Mouse (Mus musculus) kidney, adult 2 months (tissue): ENCODE results near the gene Bglap3.

Experiments
- CTCF ChIP-seq: fragments of 200-500 bp; conservative IDR thresholded peaks from 2 replicates; pipeline ENCODE4 v1.5.1; 2011; ENCODE audit warnings: low read depth, mild to moderate bottlenecking, control low read depth, low read length, moderate library complexity, mixed read lengths; ENCODE audit not compliant: insufficient read depth, insufficient read length
- POLR2A ChIP-seq: fragments of 200-500 bp; IDR thresholded peaks from one replicate; pipeline ENCODE4 v1.6.1; 2011; ENCODE audit warnings: low read depth, low read length, control low read depth

- TF ChIP-seq POLR2A: no peak
- no peak for TF ChIP-seq CTCF
Observed at GRCm38 (mm10) chr3:88365705-88366361, 6.7 kb downstream of the Bglap3 start.
